Mouse (Mus musculus) thymus, adult 2 months (tissue): ENCODE data around the gene Commd1.

Experiments
- CTCF ChIP-seq: fragments of 200-500 bp; IDR thresholded peaks from 2 replicates; pipeline ENCODE4 v1.5.1; 2012; ENCODE audit warnings: mild to moderate bottlenecking, control low read depth, low read length, moderate library complexity, borderline replicate concordance; ENCODE audit not compliant: control insufficient read depth, poor library complexity, insufficient read depth; ENCODE audit errors: extremely low read depth
- POLR2A ChIP-seq: fragments of 200-500 bp; IDR thresholded peaks from 2 replicates; pipeline ENCODE4 v1.6.1; 2012; ENCODE audit warnings: mild to moderate bottlenecking, low read length, control low read depth, moderate library complexity; ENCODE audit not compliant: control insufficient read depth, poor library complexity, insufficient read depth; ENCODE audit errors: extremely low read depth

DNA sequence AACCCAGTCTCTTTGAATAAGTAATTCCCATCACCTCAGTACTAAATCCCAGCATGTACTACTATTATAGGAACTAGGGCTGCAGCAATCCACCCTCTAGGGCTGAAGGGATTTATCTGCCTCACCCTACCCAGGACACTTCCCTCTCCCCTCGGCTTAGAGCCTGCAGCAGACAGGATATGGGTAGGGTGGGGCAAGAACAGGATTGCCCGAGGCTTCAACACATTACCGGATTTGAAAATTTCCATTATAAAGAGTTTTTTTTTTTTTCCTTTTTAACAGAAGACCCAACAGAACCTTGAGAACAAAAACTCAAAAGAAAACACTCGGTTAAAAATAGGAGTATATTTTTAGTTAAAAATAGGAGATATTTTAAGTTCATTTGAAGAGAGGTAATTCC, 130.8 kb downstream of the Commd1 start:
- no peak for TF ChIP-seq CTCF
- TF ChIP-seq POLR2A: no peak
